Mouse (Mus musculus): ENCODE data around the gene Zic5. TPM values are rescaled to one million over a fixed set of nuclear protein-coding genes. Genes with fewer than 3 reads are reported as not detected.

Zic5 gene
- total RNA-seq, 1 experiment = 15.2 TPM

- TF ChIP-seq HCFC1 (IDR thresholded peaks at IDR 0.05; ENCODE audit: borderline replicate concordance, insufficient read depth, low read length) = no peak
- no peak for TF ChIP-seq ZNF384 (IDR thresholded peaks at IDR 0.05; ENCODE audit: low read depth, low read length)
- no peak for TF ChIP-seq CHD2 (IDR thresholded peaks at IDR 0.05; ENCODE audit: low read depth, low read length)
- TF ChIP-seq ZC3H11A (IDR thresholded peaks at IDR 0.05; ENCODE audit: borderline replicate concordance, low read depth, low read length) = no peak
- no peaks in the 10 kb centered on the region for H3K9me3 ChIP-seq (ENCODE audit: control insufficient read depth, insufficient read depth, low read depth, low read length)
- H3K9ac ChIP-seq (ENCODE audit: insufficient read depth, low read depth, low read length, poor library complexity, severe bottlenecking) = peak overlapping the region; percentile 8
- H3K36me3 ChIP-seq (ENCODE audit: control insufficient read depth, insufficient read depth, low read length, poor library complexity, severe bottlenecking) = peaks cover 12% of the 10 kb centered on the region
- in situ Hi-C loops (cut with MboI; ENCODE audit: low sequenced_read_pairs in 2 of 2, unreplicated experiment in 2 of 2) = no loop called here
- no peak for DNase-seq (ENCODE audit: low read depth, low spot score)
- no peak overlapping the region for H3K27ac ChIP-seq (ENCODE audit: insufficient read depth, low read depth, low read length, poor library complexity, severe bottlenecking)
- H3K4me1 ChIP-seq (ENCODE audit: control insufficient read depth in 2 of 2, insufficient read depth in 2 of 2, low read length in 2 of 2, poor library complexity in 1 of 2) = peaks cover 0 to 3% of the 10 kb centered on the region in 2 experiments; a peak in 2 of 4 replicates
- H3K4me3 ChIP-seq (ENCODE audit: insufficient read depth in 1 of 2, low read depth in 1 of 2, low read length in 2 of 2, poor library complexity in 1 of 2, severe bottlenecking in 1 of 2) = peak overlapping the region; percentile 56 to 73
Observed at GRCm38 (mm10) chr14:122478574-122479011, 13.1 kb upstream of the Zic5 start.

DNA sequence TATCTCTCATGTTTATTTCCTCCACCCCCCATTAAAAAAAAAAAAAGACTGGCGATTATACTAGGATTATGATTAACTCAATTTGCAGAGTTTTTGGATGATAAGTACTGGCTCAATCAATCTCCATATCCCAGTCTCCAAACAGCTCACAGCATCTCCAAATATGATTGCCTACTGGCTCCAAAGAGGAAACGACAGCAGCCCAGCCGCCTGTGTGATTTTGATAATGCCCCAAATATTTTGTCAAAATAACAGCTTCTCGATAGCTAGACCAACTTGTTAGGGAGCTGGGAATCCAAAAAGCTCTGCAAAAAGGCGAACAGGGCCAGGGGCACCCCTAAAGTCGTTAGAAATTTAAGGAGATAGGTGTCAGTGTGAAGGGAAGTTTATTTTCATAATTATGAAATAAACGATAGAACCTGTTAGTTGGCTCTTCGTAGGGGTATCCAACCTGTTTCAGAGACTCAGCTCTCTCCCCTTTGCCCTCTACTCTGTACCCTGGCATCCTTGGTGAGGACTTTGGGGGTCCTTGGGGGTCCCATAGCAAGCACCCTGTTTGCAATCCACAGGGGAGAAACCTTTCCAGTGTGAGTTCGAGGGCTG lies 12.6 kb upstream of the Zic5 start:
- peak overlapping the region; percentile 8; the same call in 1 of the 2 replicates for H3K9ac ChIP-seq (ENCODE audit: insufficient read depth, low read depth, low read length, poor library complexity, severe bottlenecking)
- H3K4me1 ChIP-seq (ENCODE audit: control insufficient read depth in 2 of 2, insufficient read depth in 2 of 2, low read length in 2 of 2, poor library complexity in 1 of 2) = peaks cover 0 to 2% of the 10 kb centered on the region in 2 experiments; a peak in 2 of 4 replicates
- DNase-seq (ENCODE audit: low read depth, low spot score) = no peak
- peak overlapping the region; percentile 56 to 73 for H3K4me3 ChIP-seq (ENCODE audit: insufficient read depth in 1 of 2, low read depth in 1 of 2, low read length in 2 of 2, poor library complexity in 1 of 2, severe bottlenecking in 1 of 2)
- no peaks in the 10 kb centered on the region for H3K9me3 ChIP-seq (ENCODE audit: control insufficient read depth, insufficient read depth, low read depth, low read length)
- H3K36me3 ChIP-seq (ENCODE audit: control insufficient read depth, insufficient read depth, low read length, poor library complexity, severe bottlenecking) = peaks cover 12% of the 10 kb centered on the region
- no peak overlapping the region for H3K27ac ChIP-seq (ENCODE audit: insufficient read depth, low read depth, low read length, poor library complexity, severe bottlenecking)
- TF ChIP-seq CHD2 (IDR thresholded peaks at IDR 0.05; ENCODE audit: low read depth, low read length) (no peak), HCFC1 (IDR thresholded peaks at IDR 0.05; ENCODE audit: borderline replicate concordance, insufficient read depth, low read length) (no peak), MAFK (IDR thresholded peaks at IDR 0.05; ENCODE audit: insufficient read depth, low read depth, low read length) (no peak), ZC3H11A (IDR thresholded peaks at IDR 0.05; ENCODE audit: borderline replicate concordance, low read depth, low read length) (no peak), ZNF384 (IDR thresholded peaks at IDR 0.05; ENCODE audit: low read depth, low read length) (no peak)
- in situ Hi-C loops (cut with MboI; ENCODE audit: low sequenced_read_pairs in 2 of 2, unreplicated experiment in 2 of 2) = no loop called here

DNA sequence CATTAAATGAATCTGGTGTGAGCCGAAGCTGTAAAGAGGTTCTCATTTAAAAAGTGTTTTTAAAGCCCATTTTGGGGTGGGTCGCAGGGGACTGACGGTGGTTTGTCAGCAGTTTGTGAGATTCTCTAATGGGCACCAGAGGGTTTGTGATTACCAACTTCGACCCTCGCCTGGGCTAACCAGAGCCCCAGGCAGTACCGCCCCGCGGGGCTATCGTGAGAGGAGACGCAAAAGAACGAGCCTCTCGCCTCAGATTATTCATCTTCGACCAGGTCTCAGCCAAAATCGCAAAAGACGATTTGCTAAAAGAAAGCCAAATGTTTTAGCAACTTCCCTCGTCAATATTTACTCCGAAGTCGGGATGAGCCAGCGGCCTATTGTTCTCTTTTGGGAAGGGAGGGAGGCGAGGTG lies 11.8 kb upstream of the Zic5 start:
- Histone ChIP-seq H3K27ac (ENCODE audit: insufficient read depth, low read depth, low read length, poor library complexity, severe bottlenecking) (no peak overlapping the region), H3K9me3 (ENCODE audit: control insufficient read depth, insufficient read depth, low read depth, low read length) (no peaks in the 10 kb centered on the region), H3K4me3 (ENCODE audit: insufficient read depth in 1 of 2, low read depth in 1 of 2, low read length in 2 of 2, poor library complexity in 1 of 2, severe bottlenecking in 1 of 2) (peak overlapping the region; percentile 68 to 73), H3K9ac (ENCODE audit: insufficient read depth, low read depth, low read length, poor library complexity, severe bottlenecking) (peak overlapping the region; percentile 49), H3K4me1 (ENCODE audit: control insufficient read depth in 2 of 2, insufficient read depth in 2 of 2, low read length in 2 of 2, poor library complexity in 1 of 2) (peaks cover 2 to 3% of the 10 kb centered on the region in 2 experiments; a peak in 3 of 4 replicates), H3K36me3 (ENCODE audit: control insufficient read depth, insufficient read depth, low read length, poor library complexity, severe bottlenecking) (peaks cover 12% of the 10 kb centered on the region)
- DNase-seq (ENCODE audit: low read depth, low spot score) = no peak
- in situ Hi-C loops (cut with MboI; ENCODE audit: low sequenced_read_pairs in 2 of 2, unreplicated experiment in 2 of 2) = no loop called here
- no peak for TF ChIP-seq ZNF384 (IDR thresholded peaks at IDR 0.05; ENCODE audit: low read depth, low read length)
- no peak for TF ChIP-seq CHD2 (IDR thresholded peaks at IDR 0.05; ENCODE audit: low read depth, low read length)
- TF ChIP-seq MAFK (IDR thresholded peaks at IDR 0.05; ENCODE audit: insufficient read depth, low read depth, low read length) = no peak
- TF ChIP-seq HCFC1 (IDR thresholded peaks at IDR 0.05; ENCODE audit: borderline replicate concordance, insufficient read depth, low read length) = no peak
- TF ChIP-seq ZC3H11A (IDR thresholded peaks at IDR 0.05; ENCODE audit: borderline replicate concordance, low read depth, low read length) = no peak

DNA sequence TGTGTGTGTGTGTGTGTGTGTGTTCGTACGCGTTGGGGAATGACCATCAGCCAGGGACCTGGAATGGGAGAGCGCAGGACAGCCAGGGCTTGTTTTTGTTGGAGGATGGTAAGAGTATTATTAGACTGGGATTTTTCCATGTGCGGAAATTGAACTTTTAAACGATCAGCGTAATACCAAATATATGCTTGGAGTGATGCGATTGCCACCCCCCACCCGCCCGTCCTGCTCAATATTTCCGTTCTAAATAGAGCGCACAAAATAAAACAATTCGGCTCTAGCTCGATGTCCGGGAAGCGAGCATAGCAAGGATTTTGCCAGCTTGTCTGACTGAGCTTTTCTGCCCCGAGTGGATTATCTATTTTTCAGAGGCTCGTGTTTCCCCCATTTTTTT lies 11.3 kb upstream of the Zic5 start:
- Histone ChIP-seq H3K4me3 (ENCODE audit: insufficient read depth in 1 of 2, low read depth in 1 of 2, low read length in 2 of 2, poor library complexity in 1 of 2, severe bottlenecking in 1 of 2) (peak overlapping the region; percentile 68 to 73), H3K9ac (ENCODE audit: insufficient read depth, low read depth, low read length, poor library complexity, severe bottlenecking) (peak overlapping the region; percentile 70), H3K27ac (ENCODE audit: insufficient read depth, low read depth, low read length, poor library complexity, severe bottlenecking) (no peak overlapping the region), H3K4me1 (ENCODE audit: control insufficient read depth in 2 of 2, insufficient read depth in 2 of 2, low read length in 2 of 2, poor library complexity in 1 of 2) (peaks cover 2 to 3% of the 10 kb centered on the region in 2 experiments; a peak in 3 of 4 replicates), H3K36me3 (ENCODE audit: control insufficient read depth, insufficient read depth, low read length, poor library complexity, severe bottlenecking) (peaks cover 12% of the 10 kb centered on the region), H3K9me3 (ENCODE audit: control insufficient read depth, insufficient read depth, low read depth, low read length) (no peaks in the 10 kb centered on the region)
- in situ Hi-C loops (cut with MboI; ENCODE audit: low sequenced_read_pairs in 2 of 2, unreplicated experiment in 2 of 2) = no loop called here
- TF ChIP-seq ZNF384 (IDR thresholded peaks at IDR 0.05; ENCODE audit: low read depth, low read length) = 0 out of 2 replicates have a peak, but pooled peaks have one; percentile 10
- TF ChIP-seq CHD2 (IDR thresholded peaks at IDR 0.05; ENCODE audit: low read depth, low read length) = no peak
- no peak for DNase-seq (ENCODE audit: low read depth, low spot score)
